Comparison of ENCODE assay signal across 8 mouse cellular contexts in genomic region chr9:114934231-114934630, GRCm38 (mm10). TPM values are rescaled to one million over a fixed set of nuclear protein-coding genes. Genes with fewer than 3 reads are reported as not detected.
DNase-seq lines count a peak whose midpoint lies in the region; ATAC-seq and TF ChIP-seq lines count a peak whose summit lies in the region.

No protein-coding gene starts in this region.

- no peak for TF ChIP-seq CTCF in bone marrow macrophage, adult 2 months (IDR thresholded peaks at IDR 0.05; ENCODE audit: low read depth, low read length)
- no peak for TF ChIP-seq CTCF in hindbrain, postnatal 0 days (IDR thresholded peaks at IDR 0.05; ENCODE audit: low read depth)

- no peaks in the 10 kb centered on the region for H3K9me3 ChIP-seq in kidney, embryonic 15.5 days (replicated peaks)
- H3K9me3 ChIP-seq in hindbrain, postnatal 0 days (ENCODE audit: low read length) = no peaks in the 10 kb centered on the region
- H3K9me3 ChIP-seq in midbrain, embryonic 11.5 days (ENCODE audit: control insufficient read depth, low read length) = no peaks in the 10 kb centered on the region

- no peak for TF ChIP-seq POLR2A in bone marrow macrophage, adult 2 months (IDR thresholded peaks at IDR 0.05; ENCODE audit: borderline replicate concordance, low read depth, low read length)

- peak overlapping the region; percentile 96 for H3K4me2 ChIP-seq in kidney, embryonic 15.5 days
- peak overlapping the region; percentile 93 for H3K4me2 ChIP-seq in hindbrain, postnatal 0 days (ENCODE audit: low read depth, low read length)
- peak overlapping the region; percentile 93 for H3K4me2 ChIP-seq in midbrain, embryonic 11.5 days

- H3K27ac ChIP-seq in kidney, embryonic 15.5 days = 0 out of 2 replicates have a peak overlapping the region, but pooled peaks have one; percentile 91
- H3K27ac ChIP-seq in bone marrow macrophage, adult 2 months (ENCODE audit: insufficient read depth, low read depth, low read length) = no peak overlapping the region
- H3K27ac ChIP-seq in hindbrain, postnatal 0 days = no peak overlapping the region
- H3K27ac ChIP-seq in midbrain, embryonic 11.5 days (ENCODE audit: low read depth, low read length) = no peak overlapping the region

- H3K4me3 ChIP-seq in kidney, embryonic 15.5 days (replicated peaks) = peak overlapping the region; percentile 75
- H3K4me3 ChIP-seq in bone marrow macrophage, adult 2 months (ENCODE audit: insufficient read depth, low read length) = peak overlapping the region; percentile 36
- peak overlapping the region; percentile 75 for H3K4me3 ChIP-seq in hindbrain, postnatal 0 days (ENCODE audit: low read length)
- H3K4me3 ChIP-seq in midbrain, embryonic 11.5 days (ENCODE audit: low read depth, low read length) = peak overlapping the region; percentile 65

- H3K27me3 ChIP-seq in kidney, embryonic 15.5 days = no peaks in the 10 kb centered on the region
- H3K27me3 ChIP-seq in hindbrain, postnatal 0 days (ENCODE audit: insufficient read depth, low read length) = no peaks in the 10 kb centered on the region
- no peaks in the 10 kb centered on the region for H3K27me3 ChIP-seq in midbrain, embryonic 11.5 days (ENCODE audit: control insufficient read depth, insufficient read depth, low read length)

- H3K9ac ChIP-seq in kidney, embryonic 15.5 days = no peak overlapping the region
- H3K9ac ChIP-seq in hindbrain, postnatal 0 days (replicated peaks; ENCODE audit: low read length) = 0 out of 2 replicates have a peak overlapping the region, but pooled peaks have one; percentile 76
- H3K9ac ChIP-seq in midbrain, embryonic 11.5 days (ENCODE audit: low read length) = 0 out of 2 replicates have a peak overlapping the region, but pooled peaks have one; percentile 16

- DNase-seq in kidney, adult 11 months = no peak
- no peak for DNase-seq in hindbrain, postnatal 0 days (ENCODE audit: low spot score)
- no peak for DNase-seq in midbrain, embryonic 11.5 days (ENCODE audit: low spot score, missing footprints)
- no peak for DNase-seq in layer of hippocampus, adult 9-11 months
- no peak for DNase-seq in left cerebral cortex, adult 11 months (ENCODE audit: low spot score)
- no peak for DNase-seq in kidney, postnatal 25 days

- ATAC-seq in kidney, embryonic 15.5 days (replicated peaks; ENCODE audit: low FRiP score) = no peak
- peak; percentile 4; the same call in 1 of the 2 replicates for ATAC-seq in hindbrain, postnatal 0 days
- ATAC-seq in midbrain, embryonic 11.5 days (ENCODE audit: low FRiP score) = peak; percentile 3; the same call in 1 of the 2 replicates

- H3K36me3 ChIP-seq in kidney, embryonic 15.5 days = no peaks in the 10 kb centered on the region
- H3K36me3 ChIP-seq in hindbrain, postnatal 0 days (ENCODE audit: insufficient read depth, low read length) = no peaks in the 10 kb centered on the region
- no peaks in the 10 kb centered on the region for H3K36me3 ChIP-seq in midbrain, embryonic 11.5 days (ENCODE audit: control insufficient read depth, insufficient read depth, low read length)

- WGBS in kidney, embryonic 15.5 days = 64% methylated on average over 11 of the region's 11 CpGs
- 70% methylated on average over 11 of the region's 11 CpGs for WGBS in hindbrain, postnatal 0 days
- WGBS in midbrain, embryonic 11.5 days = 67% methylated on average over 11 of the region's 11 CpGs

- peaks cover 20% of the 10 kb centered on the region for H3K4me1 ChIP-seq in kidney, embryonic 15.5 days
- H3K4me1 ChIP-seq in bone marrow macrophage, adult 2 months (ENCODE audit: control insufficient read depth, insufficient read depth, low read length) = peaks cover 8% of the 10 kb centered on the region
- peaks cover 6% of the 10 kb centered on the region; the same call in 1 of the 2 replicates for H3K4me1 ChIP-seq in hindbrain, postnatal 0 days (ENCODE audit: insufficient read depth, low read length)
- peaks cover 10% of the 10 kb centered on the region for H3K4me1 ChIP-seq in midbrain, embryonic 11.5 days (ENCODE audit: control insufficient read depth, insufficient read depth, low read length)

RNA-seq across cellular contexts. Expression of gene Gpd1l, which starts 0.4 kb away (rescaled TPM):
- polyA plus RNA-seq in kidney, embryonic 15.5 days (2015; fragmentation: Nextera tagmentation; extraction: Ambion mirVana) = 19.5 and 20.1 TPM in 2 replicates
- 20.1 and 21.5 TPM in 2 replicates for polyA plus RNA-seq in bone marrow macrophage, adult 2 months (2012; ENCODE audit: insufficient read depth, insufficient read length, missing spikeins)
- 75.9 and 79.3 TPM in 2 replicates for total RNA-seq in hindbrain, postnatal 0 days (2014; rRNA removed)
- polyA plus RNA-seq in hindbrain, postnatal 0 days (2015; fragmentation: Nextera tagmentation; extraction: Ambion mirVana) = 35.7 and 40.9 TPM in 2 replicates
- 10.0 and 11.2 TPM in 2 replicates for polyA plus RNA-seq in midbrain, embryonic 11.5 days (2014; fragmentation: Nextera tagmentation; extraction: Ambion mirVana)

RNA-seq across cellular contexts. Expression of gene Osbpl10, which starts 44.1 kb away (rescaled TPM):
- 2.3 and 3.1 TPM in 2 replicates for polyA plus RNA-seq in kidney, embryonic 15.5 days (2015; fragmentation: Nextera tagmentation; extraction: Ambion mirVana)
- polyA plus RNA-seq in bone marrow macrophage, adult 2 months (2012; ENCODE audit: insufficient read depth, insufficient read length, missing spikeins) = 1.7 and 2.1 TPM in 2 replicates
- total RNA-seq in hindbrain, postnatal 0 days (2014; rRNA removed) = 18.2 and 22.5 TPM in 2 replicates
- 3.0 and 3.3 TPM in 2 replicates for polyA plus RNA-seq in hindbrain, postnatal 0 days (2015; fragmentation: Nextera tagmentation; extraction: Ambion mirVana)
- 0.81 and 1.1 TPM in 2 replicates for polyA plus RNA-seq in midbrain, embryonic 11.5 days (2014; fragmentation: Nextera tagmentation; extraction: Ambion mirVana)

RNA-seq across cellular contexts. Expression of gene Rps27rt, which starts 48.3 kb away (rescaled TPM):
- 310 and 532 TPM in 2 replicates for polyA plus RNA-seq in kidney, embryonic 15.5 days (2015; fragmentation: Nextera tagmentation; extraction: Ambion mirVana)
- 725 and 1,319 TPM in 2 replicates for polyA plus RNA-seq in bone marrow macrophage, adult 2 months (2012; ENCODE audit: insufficient read depth, insufficient read length, missing spikeins)
- 32.8 and 182 TPM in 2 replicates for total RNA-seq in hindbrain, postnatal 0 days (2014; rRNA removed)
- polyA plus RNA-seq in hindbrain, postnatal 0 days (2015; fragmentation: Nextera tagmentation; extraction: Ambion mirVana) = 281 and 288 TPM in 2 replicates
- 392 and 401 TPM in 2 replicates for polyA plus RNA-seq in midbrain, embryonic 11.5 days (2014; fragmentation: Nextera tagmentation; extraction: Ambion mirVana)
